Mouse (Mus musculus): ENCODE results near the gene Trim65. TPM values are rescaled to one million over a fixed set of nuclear protein-coding genes. Genes with fewer than 3 reads are reported as not detected.
A peak's percentile ranks its signal among the peaks of the same experiment; 100 is the strongest.

The Trim65 gene
- polyA plus RNA-seq, 1 experiment from 2014 or later, result 2.7 TPM

DNA sequence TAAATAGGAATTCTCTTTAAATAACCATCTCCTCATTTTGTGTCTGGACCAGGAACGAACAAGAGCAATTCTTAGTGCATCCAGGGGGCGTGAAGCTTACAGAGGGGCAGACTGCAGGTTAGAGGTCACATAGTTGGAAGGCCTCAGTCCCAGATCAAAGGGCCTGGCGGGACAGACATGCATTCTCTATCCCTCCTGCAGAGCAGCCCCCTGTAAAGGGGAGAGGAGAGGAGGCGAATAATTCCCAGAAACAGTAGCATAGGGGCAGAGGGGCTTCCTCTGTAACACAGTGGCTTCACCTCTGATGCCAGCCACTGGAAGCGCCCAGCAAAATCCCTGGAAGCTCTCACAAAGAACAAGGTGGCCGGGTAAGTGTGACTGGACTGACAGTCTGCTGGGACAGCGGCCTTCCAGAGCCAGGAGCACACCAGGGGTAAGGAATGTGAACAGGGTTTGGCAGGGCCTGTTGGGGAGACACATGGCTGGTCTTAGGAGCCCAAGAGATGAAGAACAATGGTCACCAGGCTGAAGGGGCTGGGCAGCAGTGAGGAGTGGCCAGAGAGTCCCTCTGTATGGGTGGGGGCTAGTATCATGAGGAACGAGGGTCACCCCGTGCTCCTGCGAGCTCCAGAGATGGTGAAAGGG is 52.1 kb downstream of the Trim65 start:
- Histone ChIP-seq H3K4me1 (replicated peaks) (peaks cover 23% of the 10 kb centered on the region), H3K27ac (replicated peaks) (peak overlapping the region; percentile 46; the same call in 1 of the 2 replicates), H3K36me3 (peaks cover 51% of the 10 kb centered on the region), H3K4me3 (no peak overlapping the region), H3K27me3 (no peaks in the 10 kb centered on the region), H3K4me2 (peak overlapping the region; percentile 59), H3K9ac (peak overlapping the region; percentile 47; the same call in 1 of the 2 replicates), H3K9me3 (no peaks in the 10 kb centered on the region)
- WGBS, result 25% methylated on average over 10 of the region's 10 CpGs
- no peak for ATAC-seq (ENCODE audit: low read depth)

DNA sequence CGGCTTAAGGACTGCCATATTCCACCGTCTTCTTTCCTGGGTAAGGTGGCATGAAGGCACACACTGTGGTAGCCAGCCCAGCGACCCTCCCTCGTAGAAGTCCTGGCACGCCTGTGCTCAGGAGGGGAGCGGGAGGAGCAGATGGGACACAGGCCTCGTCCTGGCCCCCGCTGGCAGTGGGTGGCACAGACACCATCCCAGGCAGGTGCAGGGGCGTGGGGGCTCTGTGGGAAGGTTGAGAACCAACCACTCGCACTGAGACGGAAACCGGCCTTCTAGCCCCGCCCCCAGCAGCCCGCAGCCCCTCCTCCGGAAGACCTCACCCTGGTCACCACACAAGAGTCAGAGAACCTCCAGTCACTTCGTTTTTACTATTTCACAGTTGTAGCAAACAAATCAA is 52.7 kb downstream of the Trim65 start:
- peaks cover 23% of the 10 kb centered on the region for H3K4me1 ChIP-seq (replicated peaks)
- no peaks in the 10 kb centered on the region for H3K9me3 ChIP-seq
- 8% methylated on average over 16 of the region's 16 CpGs for WGBS
- H3K36me3 ChIP-seq, result peaks cover 46% of the 10 kb centered on the region
- peak overlapping the region; percentile 31 for H3K4me3 ChIP-seq
- H3K27ac ChIP-seq (replicated peaks), result no peak overlapping the region
- peak; percentile 53 for ATAC-seq (ENCODE audit: low read depth)
- peak overlapping the region; percentile 59 for H3K4me2 ChIP-seq
- peak overlapping the region; percentile 69 for H3K9ac ChIP-seq
- no peaks in the 10 kb centered on the region for H3K27me3 ChIP-seq

DNA sequence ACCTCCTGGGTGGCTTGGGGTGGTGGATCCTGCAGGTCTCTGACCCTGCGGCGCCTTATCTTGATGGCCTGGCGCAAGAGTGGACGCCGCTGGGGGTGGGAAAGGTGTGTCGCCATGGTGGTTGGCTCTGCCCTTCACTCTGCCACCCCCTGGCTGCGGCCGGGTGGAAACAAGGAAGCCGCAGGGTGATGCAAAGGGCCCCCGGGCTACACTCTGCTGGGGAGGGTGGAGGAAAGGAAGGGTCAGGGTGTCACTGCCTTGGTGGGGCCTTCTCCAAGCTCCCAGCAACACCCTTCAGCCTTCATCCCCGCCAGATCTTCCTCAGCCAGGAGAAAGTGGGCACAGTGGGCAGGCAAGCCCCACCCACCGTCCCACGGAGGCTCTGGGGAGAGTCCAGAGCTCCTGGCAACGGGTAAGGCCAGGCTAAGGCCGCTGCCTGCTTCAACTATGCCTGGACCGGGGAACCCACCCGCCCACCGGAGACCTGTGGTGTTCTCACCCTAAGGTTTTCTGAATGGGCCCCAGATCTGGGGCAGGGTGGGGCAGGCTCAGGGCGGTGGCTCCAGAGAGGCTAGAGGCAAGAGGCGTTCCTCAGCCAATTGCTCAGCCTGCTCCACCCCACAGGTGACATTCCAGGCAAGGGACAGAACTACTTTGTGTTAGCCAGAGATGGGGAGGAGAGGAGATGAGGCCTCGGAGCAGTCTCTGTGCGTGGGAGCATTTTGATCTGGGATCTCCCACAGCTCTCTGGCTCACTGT is 53.3 kb downstream of the Trim65 start, which contains the start of gene Unc13d:
Gene Unc13d, minus strand, starts transcription at position 516 of the 759 bp plus-strand sequence.
- no peak for ATAC-seq (ENCODE audit: low read depth)
- Histone ChIP-seq H3K27me3 (no peaks in the 10 kb centered on the region), H3K4me2 (peak within 1 kb of the TSS; percentile 59), H3K9me3 (no peaks in the 10 kb centered on the region), H3K27ac (replicated peaks) (peak within 1 kb of the TSS; percentile 46; the same call in 1 of the 2 replicates), H3K36me3 (peaks cover 41% of the 10 kb centered on the region), H3K4me3 (peak within 1 kb of the TSS; percentile 31), H3K9ac (peak within 1 kb of the TSS; percentile 69), H3K4me1 (replicated peaks) (peaks cover 23% of the 10 kb centered on the region)
- 70% methylated on average over 22 of the region's 22 CpGs for WGBS

DNA sequence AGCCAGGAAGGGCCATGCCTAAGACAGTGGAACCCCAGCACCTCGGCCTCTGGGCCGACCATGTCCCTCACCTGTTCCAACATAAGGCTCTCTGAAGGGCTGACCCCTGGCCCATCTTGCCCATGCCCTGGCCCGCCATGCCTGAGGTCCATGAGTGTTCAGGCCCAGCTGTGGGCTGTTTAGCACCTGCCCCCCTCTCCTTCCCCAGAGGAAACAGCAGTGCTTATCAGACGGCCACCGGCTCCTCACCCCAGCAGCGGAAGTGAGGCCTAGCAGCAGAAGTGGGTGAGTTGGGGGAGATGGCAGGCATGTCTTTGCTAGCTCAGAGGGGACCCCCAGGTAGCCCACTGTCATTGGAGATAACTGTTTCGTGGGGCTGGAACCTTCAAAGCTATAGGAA is 54.1 kb downstream of the Trim65 start:
- Histone ChIP-seq H3K9me3 (no peaks in the 10 kb centered on the region), H3K9ac (no peak overlapping the region), H3K27ac (replicated peaks) (no peak overlapping the region), H3K27me3 (no peaks in the 10 kb centered on the region), H3K4me2 (no peak overlapping the region), H3K36me3 (peaks cover 33% of the 10 kb centered on the region), H3K4me1 (replicated peaks) (peaks cover 23% of the 10 kb centered on the region), H3K4me3 (no peak overlapping the region)
- ATAC-seq (ENCODE audit: low read depth), result no peak
- 79% methylated on average over 7 of the region's 7 CpGs for WGBS

DNA sequence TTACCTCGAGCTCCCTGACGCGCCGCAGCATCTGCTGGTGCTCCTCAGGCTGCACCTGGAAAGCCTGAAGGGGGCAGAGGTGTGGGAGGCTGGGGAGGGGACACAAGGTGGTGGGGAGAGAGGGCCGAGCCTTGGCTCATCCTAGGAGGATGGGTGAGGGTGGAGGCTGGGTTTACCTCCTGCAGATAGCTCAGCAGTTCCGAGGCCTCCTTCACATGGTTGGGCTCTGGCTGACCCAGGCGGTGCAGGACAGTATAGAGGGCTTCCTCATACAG is 54.7 kb downstream of the Trim65 start:
- Histone ChIP-seq H3K4me2 (no peak overlapping the region), H3K27ac (replicated peaks) (no peak overlapping the region), H3K27me3 (no peaks in the 10 kb centered on the region), H3K4me1 (replicated peaks) (peaks cover 23% of the 10 kb centered on the region), H3K4me3 (no peak overlapping the region), H3K9me3 (no peaks in the 10 kb centered on the region), H3K9ac (no peak overlapping the region), H3K36me3 (peaks cover 26% of the 10 kb centered on the region)
- ATAC-seq (ENCODE audit: low read depth), result no peak
- WGBS, result 73% methylated on average over 7 of the region's 7 CpGs

DNA sequence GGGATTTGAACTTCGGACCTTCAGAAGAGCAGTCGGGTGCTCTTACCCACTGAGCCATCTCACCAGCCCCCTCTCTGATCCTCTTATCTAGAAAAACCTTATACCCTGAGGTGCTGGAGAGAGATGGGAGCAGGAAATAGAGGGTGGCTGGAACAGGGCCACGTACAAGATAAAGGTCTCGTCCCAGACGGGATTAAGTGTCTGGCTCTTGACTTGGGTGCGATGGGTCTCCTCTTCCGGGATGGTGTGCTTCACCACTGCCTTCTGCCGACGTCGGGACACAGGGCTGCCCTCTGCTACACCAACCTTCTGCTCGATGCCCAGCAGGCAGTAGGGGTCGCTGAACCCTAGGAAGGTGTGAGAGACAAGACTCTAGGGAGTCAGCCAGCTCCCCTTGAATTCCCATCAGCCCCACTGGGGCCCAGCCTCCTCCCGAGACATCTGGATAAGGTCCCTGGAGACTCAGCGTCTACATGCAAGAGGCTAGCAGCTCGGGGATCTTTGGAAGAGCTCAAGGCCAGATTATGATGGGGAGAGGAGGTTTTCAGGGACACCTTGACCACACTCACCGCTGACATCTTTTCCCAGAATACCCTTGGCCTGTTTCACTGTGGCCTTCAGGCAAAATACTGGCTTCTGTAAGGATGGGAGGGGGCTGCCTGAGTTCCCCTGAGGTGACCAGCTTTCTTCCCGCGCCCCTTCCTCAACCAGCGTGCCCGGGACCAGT is 55.2 kb downstream of the Trim65 start:
- ATAC-seq (ENCODE audit: low read depth), result no peak

DNA sequence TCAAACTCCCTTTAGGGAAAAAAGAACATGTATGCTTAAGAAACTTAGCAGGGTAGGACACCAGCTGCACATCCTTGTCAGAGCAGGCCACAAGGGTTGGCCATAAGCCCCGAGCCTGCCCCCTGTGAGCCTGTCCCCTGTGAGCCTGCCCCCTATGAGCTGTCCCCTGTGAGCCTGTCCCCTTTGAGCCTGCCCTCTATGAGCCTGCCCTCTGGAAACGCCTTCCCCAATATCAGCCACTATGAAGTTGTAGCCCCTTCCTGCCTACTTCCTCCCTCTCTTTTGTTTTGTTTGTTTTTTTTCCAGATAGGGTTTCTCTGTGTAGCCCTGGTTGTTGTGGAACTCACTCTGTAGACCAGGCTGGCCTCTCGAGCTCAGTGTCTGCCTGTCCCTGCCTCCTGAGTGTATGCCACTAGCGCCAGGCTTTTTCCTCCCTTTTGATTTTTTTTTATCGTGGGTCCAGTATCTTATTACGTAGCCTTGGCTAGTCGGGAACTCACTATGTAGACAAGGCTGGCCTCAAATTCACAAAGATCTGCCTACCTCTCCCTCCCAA is 56.4 kb downstream of the Trim65 start:
- WGBS, result 66% methylated on average over 7 of the region's 7 CpGs
- peaks cover 9% of the 10 kb centered on the region for H3K36me3 ChIP-seq
- no peak for ATAC-seq (ENCODE audit: low read depth)
- H3K27me3 ChIP-seq, result no peaks in the 10 kb centered on the region
- H3K27ac ChIP-seq (replicated peaks), result no peak overlapping the region
- no peak overlapping the region for H3K9ac ChIP-seq
- H3K4me1 ChIP-seq (replicated peaks), result peaks cover 23% of the 10 kb centered on the region
- H3K4me3 ChIP-seq, result no peak overlapping the region
- H3K9me3 ChIP-seq, result no peaks in the 10 kb centered on the region
- H3K4me2 ChIP-seq, result no peak overlapping the region

More for the DNA sequence above, 55.2 kb downstream of the Trim65 start:
- no peak overlapping the region for H3K4me2 ChIP-seq
- no peaks in the 10 kb centered on the region for H3K27me3 ChIP-seq
- peaks cover 23% of the 10 kb centered on the region for H3K4me1 ChIP-seq (replicated peaks)
- 55% methylated on average over 20 of the region's 20 CpGs for WGBS
- no peak overlapping the region for H3K9ac ChIP-seq
- no peak overlapping the region for H3K4me3 ChIP-seq
- peaks cover 21% of the 10 kb centered on the region for H3K36me3 ChIP-seq
- H3K27ac ChIP-seq (replicated peaks), result no peak overlapping the region
- no peaks in the 10 kb centered on the region for H3K9me3 ChIP-seq

DNA sequence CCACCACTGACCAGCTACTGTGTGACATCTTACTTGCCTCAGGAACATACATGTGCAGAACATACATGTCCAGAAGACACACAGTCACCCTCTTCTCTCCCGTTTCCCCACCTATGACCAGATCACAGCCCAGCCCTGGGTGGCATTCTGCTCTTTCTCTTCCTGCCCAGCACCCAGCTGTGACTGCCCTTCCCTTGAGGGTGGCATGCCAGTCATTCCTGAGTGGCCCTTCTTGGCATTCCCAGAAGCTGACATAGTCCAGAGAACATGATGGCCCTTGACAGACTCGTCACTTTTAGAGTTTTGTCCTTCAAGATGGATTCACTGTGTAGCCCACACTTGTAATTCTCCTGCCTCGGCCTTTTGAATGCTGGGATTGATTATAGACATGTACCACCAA is 58.3 kb downstream of the Trim65 start:
- no peak for ATAC-seq (ENCODE audit: low read depth)
- H3K9ac ChIP-seq, result no peak overlapping the region
- peaks cover 7% of the 10 kb centered on the region; the same call in 1 of the 2 replicates for H3K4me1 ChIP-seq (replicated peaks)
- H3K36me3 ChIP-seq, result no peaks in the 10 kb centered on the region
- no peaks in the 10 kb centered on the region for H3K27me3 ChIP-seq
- no peak overlapping the region for H3K4me2 ChIP-seq
- no peak overlapping the region for H3K4me3 ChIP-seq
- WGBS, result 86% methylated on average over 3 of the region's 3 CpGs
- no peaks in the 10 kb centered on the region for H3K9me3 ChIP-seq
- no peak overlapping the region for H3K27ac ChIP-seq (replicated peaks)

Other genes starting within 250 kb of the Trim65 start
- gene Smim5, start 231.2 kb downstream of the Trim65 start, polyA plus RNA-seq (2015; fragmentation: Nextera tagmentation; extraction: Ambion mirVana), result 0.85 and 1.7 TPM in 2 replicates
- gene Smim6, start 219.1 kb downstream of the Trim65 start, polyA plus RNA-seq (2015; fragmentation: Nextera tagmentation; extraction: Ambion mirVana), result 0.94 and 1.2 TPM in 2 replicates
- 57.7 and 59.4 TPM in 2 replicates for gene Sap30bp, start 197.8 kb downstream of the Trim65 start, polyA plus RNA-seq (2015; fragmentation: Nextera tagmentation; extraction: Ambion mirVana)
- 22.5 and 23.5 TPM in 2 replicates for gene Recql5, start 197.7 kb downstream of the Trim65 start, polyA plus RNA-seq (2015; fragmentation: Nextera tagmentation; extraction: Ambion mirVana)
- 1.9 and 2.7 TPM in 2 replicates for gene Itgb4, start 156.4 kb downstream of the Trim65 start, polyA plus RNA-seq (2015; fragmentation: Nextera tagmentation; extraction: Ambion mirVana)
- 73.9 and 74.4 TPM in 2 replicates for gene Galk1, start 118.4 kb downstream of the Trim65 start, polyA plus RNA-seq (2015; fragmentation: Nextera tagmentation; extraction: Ambion mirVana)
- gene H3f3b, start 103.2 kb downstream of the Trim65 start, polyA plus RNA-seq (2015; fragmentation: Nextera tagmentation; extraction: Ambion mirVana), result 2,165 and 2,421 TPM in 2 replicates
- 32.4 and 33.1 TPM in 2 replicates for gene Unk, start 100.8 kb downstream of the Trim65 start, polyA plus RNA-seq (2015; fragmentation: Nextera tagmentation; extraction: Ambion mirVana)
- 0.70 and 1.3 TPM in 2 replicates for gene Unc13d, start 53.2 kb downstream of the Trim65 start, polyA plus RNA-seq (2015; fragmentation: Nextera tagmentation; extraction: Ambion mirVana)
- gene Wbp2, start 44.1 kb downstream of the Trim65 start, polyA plus RNA-seq (2015; fragmentation: Nextera tagmentation; extraction: Ambion mirVana), result 136 and 153 TPM in 2 replicates
- gene Trim47, start 3.9 kb downstream of the Trim65 start, polyA plus RNA-seq (2015; fragmentation: Nextera tagmentation; extraction: Ambion mirVana), result 4.3 and 5.5 TPM in 2 replicates
- gene Mrpl38, start 7.7 kb upstream of the Trim65 start, polyA plus RNA-seq (2015; fragmentation: Nextera tagmentation; extraction: Ambion mirVana), result 69.1 and 78.3 TPM in 2 replicates
- 52.5 and 58.5 TPM in 2 replicates for gene Fbf1, start 37.0 kb upstream of the Trim65 start, polyA plus RNA-seq (2015; fragmentation: Nextera tagmentation; extraction: Ambion mirVana)
- gene Ten1, start 67.7 kb upstream of the Trim65 start, polyA plus RNA-seq (2015; fragmentation: Nextera tagmentation; extraction: Ambion mirVana), result 75.2 and 83.0 TPM in 2 replicates
- gene Acox1, start 67.9 kb upstream of the Trim65 start, polyA plus RNA-seq (2015; fragmentation: Nextera tagmentation; extraction: Ambion mirVana), result 53.5 and 55.9 TPM in 2 replicates
- 0.59 and 0.73 TPM in 2 replicates for gene Evpl, start 106.9 kb upstream of the Trim65 start, polyA plus RNA-seq (2015; fragmentation: Nextera tagmentation; extraction: Ambion mirVana)
- gene Srp68, start 143.1 kb upstream of the Trim65 start, polyA plus RNA-seq (2015; fragmentation: Nextera tagmentation; extraction: Ambion mirVana), result 64.0 and 64.4 TPM in 2 replicates
- gene Galr2, start 149.8 kb upstream of the Trim65 start, polyA plus RNA-seq (2015; fragmentation: Nextera tagmentation; extraction: Ambion mirVana), result 1.1 and 1.2 TPM in 2 replicates
- gene Exoc7, start 176.1 kb upstream of the Trim65 start, polyA plus RNA-seq (2015; fragmentation: Nextera tagmentation; extraction: Ambion mirVana), result 81.5 and 88.7 TPM in 2 replicates
- gene Foxj1, start 204.3 kb upstream of the Trim65 start, polyA plus RNA-seq (2015; fragmentation: Nextera tagmentation; extraction: Ambion mirVana), result 7.8 and 8.1 TPM in 2 replicates